Mouse (Mus musculus) ES-E14 (cell line): ENCODE measurements at regions not wholly inside any gene's neighbourhood (a gene's known extent, or its start where the extent isn't known, plus 50 kb on each side); places are given as distances from the start of the nearest gene placed in this dataset.

Experiments
- DNase-seq: peaks from one replicate; pipeline ENCODE4 v3.0.0-alpha.2; 2013; ENCODE audit warnings: low read depth, low spot score
- H3K27ac ChIP-seq: 2 replicates; pipeline ENCODE4 v1.5.1; 2012; ENCODE audit warnings: low read depth, mild to moderate bottlenecking, low read length, moderate library complexity, mixed read lengths; ENCODE audit not compliant: poor library complexity, insufficient read depth, severe bottlenecking
- H3K36me3 ChIP-seq: 2 replicates; pipeline ENCODE4 v1.6.1; 2012; ENCODE audit warnings: mild to moderate bottlenecking, low read length, moderate library complexity, mixed read lengths; ENCODE audit not compliant: control insufficient read depth, poor library complexity, insufficient read depth, severe bottlenecking
- H3K4me1 ChIP-seq, 2 experiments: fragments of 150-350 bp in 1 of 2; sonication (generic) in 1 of 2; 2 replicates each; pipeline ENCODE4 v1.6.1; 2012; ENCODE audit warnings: low read length in 2 of 2, mild to moderate bottlenecking in 1 of 2, mixed read lengths in 1 of 2; ENCODE audit not compliant: control insufficient read depth in 2 of 2, insufficient read depth in 2 of 2, poor library complexity in 1 of 2
- H3K4me3 ChIP-seq, 2 experiments: fragments of 150-350 bp in 1 of 2; sonication (generic) in 1 of 2; 2 replicates each; pipeline ENCODE4 v1.5.1; 2012; ENCODE audit warnings: low read length in 2 of 2, low read depth in 1 of 2, mild to moderate bottlenecking in 1 of 2, mixed read lengths in 1 of 2; ENCODE audit not compliant: insufficient read depth in 1 of 2, poor library complexity in 1 of 2, severe bottlenecking in 1 of 2
- H3K9ac ChIP-seq: 2 replicates; pipeline ENCODE4 v1.6.1; 2012; ENCODE audit warnings: low read depth, mild to moderate bottlenecking, low read length, mixed read lengths; ENCODE audit not compliant: poor library complexity, insufficient read depth, severe bottlenecking
- H3K9me3 ChIP-seq: fragments of 150-350 bp; sonication (generic); 2 replicates; pipeline ENCODE4 v1.6.1; 2012; ENCODE audit warnings: low read depth, mild to moderate bottlenecking, low read length; ENCODE audit not compliant: control insufficient read depth, insufficient read depth
- CHD2 ChIP-seq: IDR thresholded peaks from 2 replicates; pipeline ENCODE4 v1.6.1; 2014; ENCODE audit warnings: mild to moderate bottlenecking, low read depth, low read length, inconsistent platforms
- HCFC1 ChIP-seq: IDR thresholded peaks from 2 replicates; pipeline ENCODE4 v1.6.1; 2012; ENCODE audit warnings: low read length, inconsistent platforms, borderline replicate concordance; ENCODE audit not compliant: insufficient read depth
- MAFK ChIP-seq: IDR thresholded peaks from 2 replicates; pipeline ENCODE4 v1.6.1; 2014; ENCODE audit warnings: mild to moderate bottlenecking, low read depth, low read length, inconsistent platforms; ENCODE audit not compliant: insufficient read depth
- ZC3H11A ChIP-seq: IDR thresholded peaks from 2 replicates; pipeline ENCODE4 v1.6.1; 2012; ENCODE audit warnings: low read depth, mild to moderate bottlenecking, inconsistent platforms, low read length, borderline replicate concordance
- ZNF384 ChIP-seq: IDR thresholded peaks from 2 replicates; pipeline ENCODE4 v1.6.1; 2012; ENCODE audit warnings: low read depth, low read length, inconsistent platforms
- in situ Hi-C, 2 experiments: fragments of 600-800 bp; cut with MboI; formaldehyde crosslinking; loops; one replicate each; pipeline ENCODE4 v1.15.1; 2025; ENCODE audit warnings: low sequenced_read_pairs in 2 of 2, inconsistent platforms in 1 of 2; ENCODE audit not compliant: unreplicated experiment in 2 of 2

DNA sequence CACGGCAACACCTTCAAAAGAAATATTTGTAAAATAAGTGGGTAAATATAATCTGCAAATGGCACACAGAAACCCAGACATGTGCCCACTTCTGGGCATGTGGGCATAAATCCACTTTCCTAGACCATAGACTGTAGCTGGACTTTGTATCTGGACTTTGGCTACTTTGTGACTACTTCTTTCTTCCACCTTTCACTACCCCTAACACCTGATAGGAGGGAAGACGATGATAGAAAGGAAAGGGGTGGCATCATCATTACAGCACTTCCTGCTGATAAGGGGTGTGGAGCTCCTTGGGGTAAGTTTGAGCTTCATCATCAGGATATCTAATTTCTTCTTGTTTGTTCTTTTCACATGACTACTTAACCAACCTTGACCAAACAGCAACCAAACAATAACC lies 326.7 kb upstream of the Shh start:
- H3K4me1 ChIP-seq, result no peaks in the 10 kb centered on the region
- no peaks in the 10 kb centered on the region for H3K36me3 ChIP-seq
- H3K4me3 ChIP-seq, result no peak overlapping the region
- H3K27ac ChIP-seq, result no peak overlapping the region
- DNase-seq, result no peak
- TF ChIP-seq ZC3H11A, result no peak
- in situ Hi-C loops, result no loop called here
- no peak overlapping the region for H3K9ac ChIP-seq
- H3K9me3 ChIP-seq, result no peaks in the 10 kb centered on the region

GRCm38 (mm10) chr5:28785347-28786060 lies 318.4 kb upstream of the Shh start:
- H3K4me1 ChIP-seq, result no peaks in the 10 kb centered on the region
- in situ Hi-C loops, result no loop called here
- TF ChIP-seq CHD2, result no peak
- TF ChIP-seq MAFK, result no peak
- no peak for TF ChIP-seq ZNF384
- TF ChIP-seq HCFC1, result no peak
- no peak for TF ChIP-seq ZC3H11A
- peaks cover 3% of the 10 kb centered on the region; the same call in 1 of the 2 replicates for H3K9me3 ChIP-seq
- H3K27ac ChIP-seq, result no peak overlapping the region
- no peak for DNase-seq
- H3K4me3 ChIP-seq, result no peak overlapping the region
- no peak overlapping the region for H3K9ac ChIP-seq
- H3K36me3 ChIP-seq, result no peaks in the 10 kb centered on the region

GRCm38 (mm10) chr5:28784339-28784966 lies 317.4 kb upstream of the Shh start:
- Histone ChIP-seq H3K27ac (no peak overlapping the region), H3K36me3 (no peaks in the 10 kb centered on the region), H3K4me1 (no peaks in the 10 kb centered on the region), H3K9me3 (peaks cover 3% of the 10 kb centered on the region; the same call in 1 of the 2 replicates), H3K4me3 (no peak overlapping the region), H3K9ac (no peak overlapping the region)
- in situ Hi-C loops, result no loop called here
- TF ChIP-seq ZC3H11A (no peak), CHD2 (no peak), MAFK (no peak), HCFC1 (no peak), ZNF384 (no peak)
- no peak for DNase-seq

DNA sequence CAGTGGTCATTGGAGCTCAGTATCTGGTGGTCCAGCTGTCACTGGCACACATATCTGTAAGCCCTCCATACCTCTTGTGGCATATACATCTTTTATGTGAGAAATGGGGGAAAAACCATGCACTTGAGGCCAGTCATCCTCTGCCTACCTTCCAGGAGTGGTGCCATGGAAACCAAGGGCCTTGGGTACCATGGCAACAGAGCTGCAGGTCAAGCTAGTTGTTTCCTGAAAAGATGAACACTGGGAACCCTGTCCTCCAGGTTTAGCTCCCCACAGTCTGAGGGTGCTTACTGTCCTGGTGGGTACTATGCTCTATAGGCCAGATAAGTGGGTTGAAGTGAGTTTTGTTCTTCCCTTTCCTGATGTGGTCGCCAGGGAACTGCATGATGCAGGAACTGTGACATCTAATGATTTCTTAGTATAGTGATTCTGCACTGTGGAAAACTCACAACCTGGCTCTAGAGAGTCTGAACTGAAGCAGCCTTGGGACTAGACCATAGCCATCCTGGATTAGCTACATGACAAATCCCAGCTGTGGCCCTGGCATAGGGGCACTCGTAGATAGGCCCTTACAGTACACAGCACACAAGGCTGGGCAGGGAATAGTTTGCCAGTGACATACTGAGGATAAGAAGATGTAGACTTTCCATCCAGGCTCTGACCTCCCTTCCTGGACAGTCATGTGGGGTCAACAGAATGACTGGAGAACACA lies 308.7 kb upstream of the Shh start:
- TF ChIP-seq HCFC1, result no peak
- TF ChIP-seq ZC3H11A, result no peak
- TF ChIP-seq MAFK, result no peak
- no peak for TF ChIP-seq CHD2
- no peak for TF ChIP-seq ZNF384
- H3K27ac ChIP-seq, result no peak overlapping the region
- peaks cover 2% of the 10 kb centered on the region; the same call in 1 of the 2 replicates for H3K9me3 ChIP-seq
- no peaks in the 10 kb centered on the region for H3K4me1 ChIP-seq
- H3K4me3 ChIP-seq, result no peak overlapping the region
- no peak overlapping the region for H3K9ac ChIP-seq
- in situ Hi-C loops, result no loop called here
- DNase-seq, result no peak
- no peaks in the 10 kb centered on the region for H3K36me3 ChIP-seq
